ENCODE assay signal across 8 mouse cellular contexts in the genomic region with DNA sequence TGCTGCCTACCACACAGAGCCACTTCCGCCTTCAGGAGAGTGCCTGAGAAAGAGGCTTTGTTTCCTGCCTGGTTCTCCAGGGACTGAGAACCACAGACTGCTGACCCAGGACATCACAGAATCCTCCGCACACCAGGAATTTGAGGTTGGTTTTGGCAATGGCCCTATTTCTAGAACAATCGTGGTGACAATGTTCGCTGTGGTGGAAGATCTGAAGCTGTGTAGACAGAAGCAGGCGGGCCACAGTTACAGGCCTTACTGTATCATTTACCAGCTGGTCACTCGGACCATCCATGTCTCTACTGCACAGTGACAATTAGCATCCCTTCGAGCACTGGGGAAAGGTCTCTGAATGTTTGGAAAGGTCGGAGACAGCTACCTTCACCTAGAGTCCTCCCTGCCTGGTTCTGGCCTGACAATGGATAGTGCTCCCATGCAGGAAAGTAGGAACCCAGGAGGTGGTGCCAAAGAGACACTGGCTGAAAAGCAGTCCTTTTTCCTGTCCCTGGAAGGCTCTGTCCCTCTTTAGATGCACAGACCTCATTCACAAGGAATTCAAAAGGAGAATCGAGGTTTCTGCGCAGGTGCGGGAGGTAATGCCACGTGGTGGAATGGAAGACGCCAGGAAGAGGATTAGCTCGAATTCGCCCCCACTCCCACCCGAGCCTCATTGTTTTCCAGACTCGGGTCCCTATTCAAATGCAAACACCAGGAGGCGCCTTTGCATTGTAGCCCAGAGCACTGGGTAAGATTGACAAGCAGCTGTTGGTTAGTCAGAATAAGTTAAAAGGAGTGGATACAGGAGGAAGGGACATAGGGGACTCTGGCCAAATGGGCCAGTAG. TPM values are rescaled to one million over a fixed set of nuclear protein-coding genes. Genes with fewer than 3 reads are reported as not detected.
DNase-seq lines count a peak whose midpoint lies in the region; ATAC-seq and TF ChIP-seq lines count a peak whose summit lies in the region.

No protein-coding gene starts in this region.

- 0 out of 2 replicates have a peak overlapping the region, but pooled peaks have one; percentile 24 for H3K9ac ChIP-seq in heart, embryonic 12.5 days
- H3K9ac ChIP-seq in liver, embryonic 12.5 days, result no peak overlapping the region

- H3K27ac ChIP-seq in cortical plate, adult 2 months (ENCODE audit: insufficient read depth, low read length), result no peak overlapping the region
- no peak overlapping the region for H3K27ac ChIP-seq in heart, embryonic 12.5 days (ENCODE audit: poor library complexity, severe bottlenecking)
- H3K27ac ChIP-seq in liver, embryonic 12.5 days, result no peak overlapping the region
- H3K27ac ChIP-seq in thymus, adult 2 months (ENCODE audit: control insufficient read depth, insufficient read depth, low read length), result no peak overlapping the region

- peak; percentile 5 to 13 for DNase-seq in urinary bladder, postnatal 36 days (ENCODE audit: low spot score in 2 of 2)
- no peak for DNase-seq in urinary bladder, adult 2 months (ENCODE audit: low spot score)
- peak; percentile 58 for DNase-seq in kidney, postnatal 10 days
- peak; percentile 23 for DNase-seq in retina, adult 2 months (ENCODE audit: low read depth, low spot score)
- no peak for DNase-seq in thymus, adult 2 months

- no peaks in the 10 kb centered on the region for H3K9me3 ChIP-seq in heart, embryonic 12.5 days (replicated peaks)
- no peaks in the 10 kb centered on the region for H3K9me3 ChIP-seq in liver, embryonic 12.5 days (replicated peaks)

- peaks cover 14% of the 10 kb centered on the region for H3K27me3 ChIP-seq in heart, embryonic 12.5 days (replicated peaks)
- H3K27me3 ChIP-seq in liver, embryonic 12.5 days (replicated peaks), result peaks cover 24% of the 10 kb centered on the region; the same call in 1 of the 2 replicates
- H3K27me3 ChIP-seq in thymus, adult 2 months (ENCODE audit: control insufficient read depth, insufficient read depth, low read length), result no peaks in the 10 kb centered on the region

- WGBS in heart, embryonic 12.5 days, result 28% methylated on average over 18 of the region's 18 CpGs
- 33% methylated on average over 18 of the region's 18 CpGs for WGBS in liver, embryonic 12.5 days (ENCODE audit: insufficient replicate concordance)
- WGBS in thymus, adult 2 months, result 54% methylated on average over 18 of the region's 18 CpGs

- peak overlapping the region; percentile 65 for H3K4me2 ChIP-seq in heart, embryonic 12.5 days
- peak overlapping the region; percentile 20; the same call in 1 of the 2 replicates for H3K4me2 ChIP-seq in liver, embryonic 12.5 days

- TF ChIP-seq POLR2A in cortical plate, adult 2 months (IDR thresholded peaks at IDR 0.05; ENCODE audit: extremely low read depth, insufficient read depth, low read length), result no peak
- no peak for TF ChIP-seq POLR2A in thymus, adult 2 months (IDR thresholded peaks at IDR 0.05; ENCODE audit: control insufficient read depth, extremely low read depth, insufficient read depth, low read length, poor library complexity)

- no peak for ATAC-seq in heart, embryonic 12.5 days (ENCODE audit: insufficient number of reproducible peaks, low FRiP score)
- no peak for ATAC-seq in liver, embryonic 12.5 days

- peak; percentile 36; the same call in 1 of the 2 replicates for TF ChIP-seq CTCF in cortical plate, adult 2 months (IDR thresholded peaks at IDR 0.05; ENCODE audit: extremely low read depth, insufficient read depth, low read length)
- TF ChIP-seq CTCF in thymus, adult 2 months (IDR thresholded peaks at IDR 0.05; ENCODE audit: borderline replicate concordance, control insufficient read depth, extremely low read depth, insufficient read depth, low read length, poor library complexity), result no peak

- H3K36me3 ChIP-seq in heart, embryonic 12.5 days, result no peaks in the 10 kb centered on the region
- H3K36me3 ChIP-seq in liver, embryonic 12.5 days, result no peaks in the 10 kb centered on the region
- H3K36me3 ChIP-seq in thymus, adult 2 months (ENCODE audit: control insufficient read depth, insufficient read depth, low read length), result no peaks in the 10 kb centered on the region

- no peak overlapping the region for H3K4me3 ChIP-seq in cortical plate, adult 2 months (ENCODE audit: insufficient read depth, low read length)
- H3K4me3 ChIP-seq in heart, embryonic 12.5 days, result peak overlapping the region; percentile 34
- H3K4me3 ChIP-seq in liver, embryonic 12.5 days, result no peak overlapping the region
- H3K4me3 ChIP-seq in thymus, adult 2 months (ENCODE audit: control insufficient read depth, insufficient read depth, low read length), result no peak overlapping the region

- H3K4me1 ChIP-seq in cortical plate, adult 2 months (ENCODE audit: control insufficient read depth, insufficient read depth, low read length), result no peaks in the 10 kb centered on the region
- peaks cover 15% of the 10 kb centered on the region for H3K4me1 ChIP-seq in heart, embryonic 12.5 days (replicated peaks)
- no peaks in the 10 kb centered on the region for H3K4me1 ChIP-seq in liver, embryonic 12.5 days
- no peaks in the 10 kb centered on the region for H3K4me1 ChIP-seq in thymus, adult 2 months (replicated peaks; ENCODE audit: control insufficient read depth, insufficient read depth, low read length)

RNA-seq across cellular contexts. Expression of a gene that starts 52.6 kb away (rescaled TPM):
- not detected in 2 replicates for polyA plus RNA-seq in urinary bladder, adult 2 months (2012; rRNA removed)
- polyA plus RNA-seq in cortical plate, adult 2 months (2012; rRNA removed), result 9.2 and 11.7 TPM in 2 replicates
- polyA plus RNA-seq in heart, embryonic 12.5 days (2016; fragmentation: Nextera tagmentation; extraction: Ambion mirVana), result 0.28 and 0.46 TPM in 2 replicates
- 0.05 TPM in 1 of 2 replicates, not detected in the other for polyA plus RNA-seq in liver, embryonic 12.5 days (2016; fragmentation: Nextera tagmentation; extraction: Ambion mirVana)
- 0.03 TPM in 1 of 2 replicates, not detected in the other for polyA plus RNA-seq in thymus, adult 2 months (2012; rRNA removed)

Comparison
In these comparisons a context has a peak if more than half of its experiments do, and no peak if none do; other contexts are left out.
1. DNase-seq: peak in urinary bladder, postnatal 36 days (2 of 2), kidney, postnatal 10 days (single experiment) and retina, adult 2 months (single experiment); none in urinary bladder, adult 2 months (single experiment) and thymus, adult 2 months (single experiment).